Mouse (Mus musculus): ENCODE data around the gene Tmem239. TPM values are rescaled to one million over a fixed set of nuclear protein-coding genes. Genes with fewer than 3 reads are reported as not detected.

The Tmem239 gene
- polyA plus RNA-seq, 1 experiment, result 0.02 TPM

DNA sequence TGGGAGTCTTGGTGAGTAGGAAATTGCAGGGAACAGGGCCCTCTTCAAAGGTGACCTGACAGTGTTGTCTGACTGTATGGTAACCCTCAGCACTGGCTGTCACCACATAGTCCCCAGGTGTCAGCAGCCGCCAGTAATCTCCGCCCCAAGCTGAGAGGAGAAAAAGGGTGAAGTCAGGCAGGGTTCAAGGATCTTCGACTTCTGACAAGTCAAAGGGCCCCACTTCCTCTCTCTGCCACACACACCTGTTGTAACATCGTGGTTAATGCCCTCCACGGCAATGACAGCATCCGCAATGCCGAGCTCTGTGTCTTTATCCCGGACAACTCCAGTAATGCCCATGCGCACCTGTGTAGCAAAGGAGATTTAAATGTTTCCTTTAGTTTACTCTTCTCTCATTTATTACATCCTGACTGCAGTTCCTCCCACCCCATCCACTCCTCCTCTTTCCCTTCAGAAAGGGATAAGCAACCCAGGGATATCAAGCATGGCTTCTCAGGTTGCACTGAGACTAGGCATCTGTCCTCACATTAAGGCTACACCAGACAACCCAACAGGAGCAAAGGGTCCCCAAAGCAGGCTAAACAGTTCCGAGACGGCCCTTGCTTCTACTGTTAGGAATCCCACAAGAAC lies 15.2 kb upstream of the Tmem239 start:
- Histone ChIP-seq H3K79me2 (ENCODE audit: control insufficient read depth, insufficient read depth) (no peaks in the 10 kb centered on the region), H3K79me3 (ENCODE audit: low read depth) (no peaks in the 10 kb centered on the region), H3K36me3 (ENCODE audit: control insufficient read depth, insufficient read depth) (no peaks in the 10 kb centered on the region), H3ac (ENCODE audit: control insufficient read depth, insufficient read length, low read depth) (no peak overlapping the region), H3K4me3 (ENCODE audit: insufficient read depth, poor library complexity, severe bottlenecking) (no peak overlapping the region), H3K27me3 (ENCODE audit: control insufficient read depth, insufficient read depth, insufficient read length) (peaks cover 19% of the 10 kb centered on the region)
- no peak for TF ChIP-seq MYOG (IDR thresholded peaks at IDR 0.05; ENCODE audit: control insufficient read depth, extremely low read depth, insufficient read length)
- TF ChIP-seq FOSL1 (IDR thresholded peaks at IDR 0.05; ENCODE audit: insufficient read depth, low read length, poor library complexity, severe bottlenecking), result no peak
- TF ChIP-seq MYOD1 (IDR thresholded peaks at IDR 0.05; ENCODE audit: control insufficient read depth, insufficient read length, low read depth), result no peak
- TF ChIP-seq CEBPB (IDR thresholded peaks at IDR 0.05; ENCODE audit: low read depth), result no peak
- no peak for TF ChIP-seq USF1 (IDR thresholded peaks at IDR 0.05; ENCODE audit: low read depth)
- TF ChIP-seq MAX (IDR thresholded peaks at IDR 0.05), result no peak
- TF ChIP-seq CTCF (IDR thresholded peaks at IDR 0.05; ENCODE audit: control insufficient read depth, insufficient read depth, insufficient read length), result no peak

DNA sequence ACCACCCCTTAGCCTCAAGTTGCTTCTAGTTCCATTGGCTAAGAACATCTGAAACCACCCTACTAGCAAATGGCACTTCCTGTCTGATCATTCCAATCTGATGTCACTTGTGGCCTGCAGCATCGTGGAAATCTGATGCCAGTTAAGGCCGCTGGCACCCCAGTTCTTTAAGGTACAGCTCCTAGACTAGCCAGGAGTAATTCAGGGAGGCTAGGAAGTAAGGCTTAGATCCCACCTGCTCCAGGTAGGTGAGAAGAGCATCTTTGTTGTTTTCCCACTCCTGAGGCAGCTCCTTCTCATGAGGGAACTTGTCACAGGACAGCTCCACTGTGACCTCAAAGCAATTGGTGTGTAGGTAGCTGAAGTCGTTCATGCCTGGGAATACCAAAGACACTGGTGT lies 13.4 kb upstream of the Tmem239 start:
- no peak for TF ChIP-seq MAX (IDR thresholded peaks at IDR 0.05)
- no peak for TF ChIP-seq MYOG (IDR thresholded peaks at IDR 0.05; ENCODE audit: control insufficient read depth, extremely low read depth, insufficient read length)
- no peak for TF ChIP-seq CEBPB (IDR thresholded peaks at IDR 0.05; ENCODE audit: low read depth)
- TF ChIP-seq MYOD1 (IDR thresholded peaks at IDR 0.05; ENCODE audit: control insufficient read depth, insufficient read length, low read depth), result no peak
- TF ChIP-seq FOSL1 (IDR thresholded peaks at IDR 0.05; ENCODE audit: insufficient read depth, low read length, poor library complexity, severe bottlenecking), result no peak
- no peak for TF ChIP-seq USF1 (IDR thresholded peaks at IDR 0.05; ENCODE audit: low read depth)
- Histone ChIP-seq H3ac (ENCODE audit: control insufficient read depth, insufficient read length, low read depth) (no peak overlapping the region), H3K79me3 (ENCODE audit: low read depth) (no peaks in the 10 kb centered on the region), H3K79me2 (ENCODE audit: control insufficient read depth, insufficient read depth) (no peaks in the 10 kb centered on the region), H3K4me3 (ENCODE audit: insufficient read depth, poor library complexity, severe bottlenecking) (no peak overlapping the region), H3K27me3 (ENCODE audit: control insufficient read depth, insufficient read depth, insufficient read length) (peaks cover 27% of the 10 kb centered on the region), H3K36me3 (ENCODE audit: control insufficient read depth, insufficient read depth) (no peaks in the 10 kb centered on the region)

DNA sequence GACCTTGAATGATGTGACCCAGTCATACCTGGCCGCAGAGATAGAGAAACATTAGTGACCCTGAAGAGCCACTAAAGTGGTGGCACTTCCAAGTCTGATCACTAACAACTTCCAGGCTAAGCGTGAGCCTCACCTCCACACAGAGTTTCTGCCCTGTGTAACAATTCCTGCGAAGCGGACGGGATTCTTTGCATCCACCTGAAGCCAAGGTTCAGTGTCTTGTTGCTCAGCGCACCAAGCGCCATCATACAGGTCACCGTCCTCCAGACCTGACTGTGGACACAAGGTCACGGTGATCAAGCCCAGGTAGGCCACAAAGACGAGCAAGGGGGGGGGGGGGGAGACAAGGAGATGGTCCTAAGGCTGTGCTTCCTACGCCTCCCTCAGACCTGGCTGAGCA lies 10.6 kb upstream of the Tmem239 start:
- Histone ChIP-seq H3K79me2 (ENCODE audit: control insufficient read depth, insufficient read depth) (no peaks in the 10 kb centered on the region), H3K36me3 (ENCODE audit: control insufficient read depth, insufficient read depth) (no peaks in the 10 kb centered on the region), H3ac (ENCODE audit: control insufficient read depth, insufficient read length, low read depth) (no peak overlapping the region), H3K79me3 (ENCODE audit: low read depth) (no peaks in the 10 kb centered on the region), H3K4me3 (ENCODE audit: insufficient read depth, poor library complexity, severe bottlenecking) (no peak overlapping the region), H3K27me3 (ENCODE audit: control insufficient read depth, insufficient read depth, insufficient read length) (peaks cover 18% of the 10 kb centered on the region)
- no peak for TF ChIP-seq CEBPB (IDR thresholded peaks at IDR 0.05; ENCODE audit: low read depth)
- TF ChIP-seq MYOD1 (IDR thresholded peaks at IDR 0.05; ENCODE audit: control insufficient read depth, insufficient read length, low read depth), result no peak
- TF ChIP-seq MAX (IDR thresholded peaks at IDR 0.05), result no peak
- TF ChIP-seq USF1 (IDR thresholded peaks at IDR 0.05; ENCODE audit: low read depth), result no peak
- TF ChIP-seq CTCF (IDR thresholded peaks at IDR 0.05; ENCODE audit: control insufficient read depth, insufficient read depth, insufficient read length), result no peak
- TF ChIP-seq MYOG (IDR thresholded peaks at IDR 0.05; ENCODE audit: control insufficient read depth, extremely low read depth, insufficient read length), result no peak
- TF ChIP-seq FOSL1 (IDR thresholded peaks at IDR 0.05; ENCODE audit: insufficient read depth, low read length, poor library complexity, severe bottlenecking), result no peak

DNA sequence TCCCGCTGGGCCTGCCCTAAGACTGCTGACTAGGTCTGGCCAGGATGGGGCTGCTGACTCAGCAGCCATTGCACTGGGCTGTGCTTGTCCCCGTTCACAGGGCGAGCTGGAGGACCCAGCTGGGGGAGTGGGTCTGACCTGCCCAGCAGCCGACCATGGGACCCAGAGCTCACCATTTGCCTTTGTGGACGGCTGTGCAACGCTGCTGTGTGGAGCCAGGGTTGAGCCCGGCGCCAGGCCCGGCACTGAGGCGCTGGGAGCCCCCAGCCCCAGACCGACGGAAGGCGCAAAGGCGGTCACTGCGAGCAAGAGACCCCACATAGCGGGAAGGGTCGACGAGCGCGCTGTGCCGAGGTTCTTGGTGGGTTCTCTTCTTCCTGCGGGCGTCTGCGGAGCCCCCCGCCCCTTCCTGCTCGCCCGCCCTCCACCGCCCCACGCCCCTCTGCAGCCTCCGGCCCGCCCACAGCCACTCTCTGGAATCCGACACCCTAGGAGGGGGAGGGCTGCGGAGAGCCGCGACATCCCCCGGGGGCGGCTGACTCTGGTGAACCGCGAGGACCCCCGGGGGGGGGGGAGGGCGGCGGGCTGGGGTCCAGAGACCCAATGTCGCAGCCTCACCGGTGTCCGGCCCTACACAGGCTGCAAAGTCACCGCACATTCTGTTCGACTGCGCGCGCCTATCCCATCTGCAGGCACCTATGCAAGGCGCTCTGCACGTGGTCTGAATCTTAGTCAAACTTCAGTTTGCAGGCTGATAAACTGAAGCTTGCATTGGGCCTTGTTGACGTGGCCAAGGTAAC lies 8.9 kb upstream of the Tmem239 start, which contains the start of gene Cpxm1:
TSS of gene Cpxm1 (minus strand) at position 389 of the 800 bp plus-strand sequence.
- Histone ChIP-seq H3K79me3 (ENCODE audit: low read depth) (no peaks in the 10 kb centered on the region), H3K79me2 (ENCODE audit: control insufficient read depth, insufficient read depth) (no peaks in the 10 kb centered on the region), H3K27me3 (ENCODE audit: control insufficient read depth, insufficient read depth, insufficient read length) (peaks cover 15% of the 10 kb centered on the region), H3K36me3 (ENCODE audit: control insufficient read depth, insufficient read depth) (no peaks in the 10 kb centered on the region), H3ac (ENCODE audit: control insufficient read depth, insufficient read length, low read depth) (no peak within 1 kb of the TSS), H3K4me3 (ENCODE audit: insufficient read depth, poor library complexity, severe bottlenecking) (no peak within 1 kb of the TSS)
- TF ChIP-seq MYOD1 (IDR thresholded peaks at IDR 0.05; ENCODE audit: control insufficient read depth, insufficient read length, low read depth) (no peak), CEBPB (IDR thresholded peaks at IDR 0.05; ENCODE audit: low read depth) (no peak), CTCF (IDR thresholded peaks at IDR 0.05; ENCODE audit: control insufficient read depth, insufficient read depth, insufficient read length) (no peak), USF1 (IDR thresholded peaks at IDR 0.05; ENCODE audit: low read depth) (no peak), MYOG (IDR thresholded peaks at IDR 0.05; ENCODE audit: control insufficient read depth, extremely low read depth, insufficient read length) (no peak), MAX (IDR thresholded peaks at IDR 0.05) (no peak), FOSL1 (IDR thresholded peaks at IDR 0.05; ENCODE audit: insufficient read depth, low read length, poor library complexity, severe bottlenecking) (no peak)

DNA sequence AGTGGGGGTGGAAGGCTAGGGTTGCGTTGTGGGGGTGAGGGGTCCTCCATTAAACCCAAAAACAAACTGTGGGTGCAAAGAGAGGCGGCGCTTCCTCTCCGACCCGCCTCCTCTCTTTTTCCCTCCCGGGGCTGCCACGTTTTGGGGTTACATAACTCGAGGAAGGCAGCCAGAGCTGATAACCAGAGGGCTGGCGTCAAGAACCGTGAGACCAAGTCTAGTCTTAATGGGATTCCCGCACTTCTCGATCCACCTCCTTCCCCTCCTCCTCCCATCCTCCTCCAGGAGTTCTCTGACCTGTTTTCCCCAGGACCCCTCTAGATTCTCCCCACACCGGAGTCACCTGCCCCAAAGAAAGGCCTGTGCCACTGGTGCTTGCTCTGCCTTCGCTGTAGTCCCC lies 8.2 kb upstream of the Tmem239 start:
- Histone ChIP-seq H3ac (ENCODE audit: control insufficient read depth, insufficient read length, low read depth) (no peak overlapping the region), H3K36me3 (ENCODE audit: control insufficient read depth, insufficient read depth) (no peaks in the 10 kb centered on the region), H3K79me2 (ENCODE audit: control insufficient read depth, insufficient read depth) (no peaks in the 10 kb centered on the region), H3K79me3 (ENCODE audit: low read depth) (no peaks in the 10 kb centered on the region), H3K4me3 (ENCODE audit: insufficient read depth, poor library complexity, severe bottlenecking) (no peak overlapping the region), H3K27me3 (ENCODE audit: control insufficient read depth, insufficient read depth, insufficient read length) (peaks cover 21% of the 10 kb centered on the region)
- TF ChIP-seq FOSL1 (IDR thresholded peaks at IDR 0.05; ENCODE audit: insufficient read depth, low read length, poor library complexity, severe bottlenecking) (no peak), MYOG (IDR thresholded peaks at IDR 0.05; ENCODE audit: control insufficient read depth, extremely low read depth, insufficient read length) (no peak), MAX (IDR thresholded peaks at IDR 0.05) (no peak), MYOD1 (IDR thresholded peaks at IDR 0.05; ENCODE audit: control insufficient read depth, insufficient read length, low read depth) (no peak), CEBPB (IDR thresholded peaks at IDR 0.05; ENCODE audit: low read depth) (no peak), CTCF (IDR thresholded peaks at IDR 0.05; ENCODE audit: control insufficient read depth, insufficient read depth, insufficient read length) (no peak), USF1 (IDR thresholded peaks at IDR 0.05; ENCODE audit: low read depth) (no peak)
